Comparison of ENCODE assay signal across 9 mouse cellular contexts in the genomic region with DNA sequence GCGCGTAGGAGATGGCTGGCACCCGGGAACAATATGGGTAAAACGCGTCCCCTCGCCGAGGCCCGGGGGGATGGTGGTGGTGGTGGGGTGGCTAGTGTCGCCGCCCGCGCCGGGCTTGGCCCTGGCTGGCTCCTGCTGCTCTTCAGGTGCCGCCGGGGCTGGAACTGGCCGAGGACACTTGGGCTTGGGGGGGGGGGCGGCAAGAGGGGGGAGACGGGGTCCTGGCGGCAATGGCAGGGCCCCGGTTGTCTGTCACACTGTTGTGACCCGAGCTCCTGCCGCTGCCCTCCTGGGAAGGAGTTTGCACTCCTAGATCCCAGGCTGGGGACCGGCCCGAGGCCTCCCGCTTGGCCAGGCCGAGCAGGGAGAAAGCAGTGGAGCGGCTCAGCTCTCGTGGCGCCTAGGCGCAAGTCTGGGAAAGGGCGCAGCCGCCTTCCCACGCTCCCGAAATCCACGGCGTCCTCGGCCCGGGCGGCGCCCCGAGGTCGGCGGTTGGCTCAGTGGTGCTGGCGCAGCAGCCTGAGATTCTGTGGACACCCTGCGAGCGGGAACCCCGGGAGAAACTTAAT. TPM values are rescaled to one million over a fixed set of nuclear protein-coding genes. Genes with fewer than 3 reads are reported as not detected.
DNase-seq lines count a peak whose midpoint lies in the region; ATAC-seq lines count a peak whose summit lies in the region.
"Had no signal": no experiment of that assay in that cellular context is flagged by ENCODE, and none has a peak within 500 bp of the region (broad histone marks: within the 10 kb centered on the region; RNA-seq: fewer than 3 reads in every experiment).

No protein-coding gene starts in this region.

- WGBS in intestine, embryonic 14.5 days: 8% methylated on average over 22 of the region's 47 CpGs
- WGBS in limb, embryonic 11.5 days: 20% methylated on average over 42 of the region's 47 CpGs
- 28% methylated on average over 35 of the region's 47 CpGs for WGBS in midbrain, embryonic 15.5 days

- peak overlapping the region; percentile 48 for H3K4me3 ChIP-seq in intestine, embryonic 14.5 days (ENCODE audit: low read depth, low read length)
- peak overlapping the region; percentile 40 for H3K4me3 ChIP-seq in limb, embryonic 11.5 days (ENCODE audit: low read depth, low read length)
- H3K4me3 ChIP-seq in midbrain, embryonic 15.5 days: peak overlapping the region; percentile 62

- H3K4me1 ChIP-seq in intestine, embryonic 14.5 days (replicated peaks; ENCODE audit: control insufficient read depth, insufficient read depth, low read length): no peaks in the 10 kb centered on the region
- no peaks in the 10 kb centered on the region for H3K4me1 ChIP-seq in limb, embryonic 11.5 days (ENCODE audit: control insufficient read depth, insufficient read depth, low read length)
- H3K4me1 ChIP-seq in midbrain, embryonic 15.5 days: no peaks in the 10 kb centered on the region

- DNase-seq in lung, adult 18-20 months: peak; percentile 15 to 30
- DNase-seq in lung, postnatal 25 days (ENCODE audit: low spot score): no peak
- DNase-seq in cerebellum, postnatal 36 days: peak; percentile 31 to 37
- DNase-seq in gastrocnemius, postnatal 36 days: peak; percentile 16 to 31
- peak; percentile 65 for DNase-seq in intestine, embryonic 14.5 days (ENCODE audit: low spot score)
- DNase-seq in limb, embryonic 11.5 days (ENCODE audit: low spot score): peak; percentile 39
- peak; percentile 56 for DNase-seq in testis, postnatal 10 days (ENCODE audit: low spot score)

- no peaks in the 10 kb centered on the region for H3K9me3 ChIP-seq in intestine, embryonic 14.5 days (ENCODE audit: control insufficient read depth, low read length)
- no peaks in the 10 kb centered on the region for H3K9me3 ChIP-seq in limb, embryonic 11.5 days (ENCODE audit: control insufficient read depth, low read length)
- no peaks in the 10 kb centered on the region for H3K9me3 ChIP-seq in midbrain, embryonic 15.5 days
- H3K9me3 ChIP-seq: G1E had no signal

- H3K27ac ChIP-seq in intestine, embryonic 14.5 days (ENCODE audit: low read depth): no peak overlapping the region
- H3K27ac ChIP-seq in limb, embryonic 11.5 days (replicated peaks; ENCODE audit: low read depth, low read length): no peak overlapping the region
- peak overlapping the region; percentile 77 for H3K27ac ChIP-seq in midbrain, embryonic 15.5 days

- peak overlapping the region; percentile 51 for H3K9ac ChIP-seq in intestine, embryonic 14.5 days (ENCODE audit: low read length)
- H3K9ac ChIP-seq in limb, embryonic 11.5 days (ENCODE audit: low read length): peak overlapping the region; percentile 45
- H3K9ac ChIP-seq in midbrain, embryonic 15.5 days: peak overlapping the region; percentile 67

- peaks cover 29% of the 10 kb centered on the region; the same call in 1 of the 2 replicates for H3K27me3 ChIP-seq in intestine, embryonic 14.5 days (replicated peaks; ENCODE audit: control insufficient read depth, insufficient read depth, low read length)
- H3K27me3 ChIP-seq in limb, embryonic 11.5 days (ENCODE audit: control insufficient read depth, insufficient read depth, low read length): peaks cover 37% of the 10 kb centered on the region
- peaks cover 25% of the 10 kb centered on the region for H3K27me3 ChIP-seq in midbrain, embryonic 15.5 days (replicated peaks)

- H3K4me2 ChIP-seq in intestine, embryonic 14.5 days (ENCODE audit: low read length): peak overlapping the region; percentile 57
- peak overlapping the region; percentile 78 for H3K4me2 ChIP-seq in limb, embryonic 11.5 days (ENCODE audit: low read depth, severe bottlenecking)
- peak overlapping the region; percentile 66 for H3K4me2 ChIP-seq in midbrain, embryonic 15.5 days

- H3K36me3 ChIP-seq in intestine, embryonic 14.5 days (ENCODE audit: control insufficient read depth, insufficient read depth, low read length): no peaks in the 10 kb centered on the region
- H3K36me3 ChIP-seq in limb, embryonic 11.5 days (ENCODE audit: control insufficient read depth, insufficient read depth, low read length): no peaks in the 10 kb centered on the region
- H3K36me3 ChIP-seq in midbrain, embryonic 15.5 days (replicated peaks): no peaks in the 10 kb centered on the region
- H3K36me3 ChIP-seq: G1E had no signal

- intact Hi-C loops in gastrocnemius, postnatal 36 days (cut with DNase I): no loop called here

- peak; percentile 30; the same call in 1 of the 2 replicates for ATAC-seq in intestine, embryonic 14.5 days (replicated peaks; ENCODE audit: low FRiP score, low TSS enrichment, low read depth)
- peak; percentile 57; the same call in 1 of the 2 replicates for ATAC-seq in limb, embryonic 11.5 days (ENCODE audit: insufficient number of reproducible peaks, low FRiP score, low TSS enrichment, low read depth)
- peak; percentile 69 for ATAC-seq in midbrain, embryonic 15.5 days (replicated peaks)

RNA-seq across cellular contexts. Expression of gene Mid2, which starts 0.9 kb away (rescaled TPM):
- 1 to 10 TPM; 5.4 to 5.7 TPM for total RNA-seq in gastrocnemius, postnatal 36 days (2021)
- 3.7 and 4.4 TPM in 2 replicates for polyA plus RNA-seq in intestine, embryonic 14.5 days (2014; fragmentation: Nextera tagmentation; extraction: Ambion mirVana)
- 1.7 and 2.5 TPM in 2 replicates for polyA plus RNA-seq in limb, embryonic 11.5 days (2014; fragmentation: Nextera tagmentation; extraction: Ambion mirVana)
- polyA plus RNA-seq in midbrain, embryonic 15.5 days (2015; fragmentation: Nextera tagmentation; extraction: Ambion mirVana): 5.7 and 8.1 TPM in 2 replicates
- polyA plus RNA-seq: G1E had no signal
